Mouse (Mus musculus) midbrain, embryonic 16.5 days (tissue): Measurements from ENCODE around the gene Serpina9. TPM values are rescaled to one million over a fixed set of nuclear protein-coding genes. Genes with fewer than 3 reads are reported as not detected.

Source experiments
- ATAC-seq: fragments of 200-750 bp; cut with Nextera tagmentation; 2 replicates; pipeline ENCODE4 v1.8.0; 2017; ENCODE audit warnings: moderate TSS enrichment
- H3K27ac ChIP-seq: fragments of 300-500 bp; sonication (generic); 2 replicates; pipeline ENCODE4 v1.5.1; 2014; ENCODE audit warnings: mild to moderate bottlenecking, low read length, mixed read lengths
- H3K27me3 ChIP-seq: fragments of 300-500 bp; sonication (generic); 2 replicates; pipeline ENCODE4 v1.6.1; 2014; ENCODE audit warnings: low read depth, low read length, mixed read lengths; ENCODE audit not compliant: control insufficient read depth, insufficient read depth
- H3K36me3 ChIP-seq: fragments of 300-500 bp; sonication (generic); 2 replicates; pipeline ENCODE4 v1.6.1; 2014; ENCODE audit warnings: mild to moderate bottlenecking, low read length, moderate library complexity, mixed read lengths; ENCODE audit not compliant: control insufficient read depth, insufficient read depth
- H3K4me1 ChIP-seq: fragments of 300-500 bp; sonication (generic); 2 replicates; pipeline ENCODE4 v1.6.1; 2014; ENCODE audit warnings: mild to moderate bottlenecking, low read length, mixed read lengths; ENCODE audit not compliant: control insufficient read depth, insufficient read depth
- H3K4me2 ChIP-seq: fragments of 300-500 bp; sonication (generic); 2 replicates; pipeline ENCODE4 v1.6.1; 2014; ENCODE audit warnings: mild to moderate bottlenecking, low read length, mixed read lengths
- H3K4me3 ChIP-seq: fragments of 300-500 bp; sonication (generic); 2 replicates; pipeline ENCODE4 v1.5.1; 2014; ENCODE audit warnings: low read depth, mild to moderate bottlenecking, low read length, moderate library complexity, mixed read lengths
- H3K9ac ChIP-seq: fragments of 300-500 bp; sonication (generic); 2 replicates; pipeline ENCODE4 v1.6.1; 2014; ENCODE audit warnings: low read depth, low read length, mixed read lengths
- H3K9me3 ChIP-seq: fragments of 300-500 bp; sonication (generic); replicated peaks from 2 replicates; pipeline ENCODE4 v1.6.1; 2014; ENCODE audit warnings: mild to moderate bottlenecking, low read length, mixed read lengths; ENCODE audit not compliant: control insufficient read depth, poor library complexity, severe bottlenecking
- WGBS: fragments of 180-500 bp; shearing (Covaris S2); extraction: QIAGEN DNeasy Blood & Tissue Kit; methylation state at CpG from one replicate; pipeline ENCODE4 v1.1.7; 2014; 5-methylcytosine and 5-hydroxymethylcytosine counted together
- polyA plus RNA-seq: library from polyadenylated mRNA; unstranded; fragments of >200 nt; fragmentation: Nextera tagmentation; extraction: Ambion mirVana; gene quantifications from 2 replicates; pipeline ENCODE4 v1.2.1, GENCODE M21; 2015

The Serpina9 gene
- 0.05 TPM in 1 of 2 replicates, not detected in the other for polyA plus RNA-seq

GRCm38 (mm10) chr12:104013620-104014019 lies at the start of gene Serpina9:
Gene Serpina9 (minus strand): TSS chr12:104013755.
- WGBS, result 92% methylated on average over 6 of the region's 6 CpGs
- no peak for ATAC-seq
- Histone ChIP-seq H3K9ac (no peak within 1 kb of the TSS), H3K4me3 (no peak within 1 kb of the TSS), H3K4me2 (no peak within 1 kb of the TSS), H3K4me1 (no peaks in the 10 kb centered on the region), H3K36me3 (no peaks in the 10 kb centered on the region), H3K27ac (no peak within 1 kb of the TSS), H3K27me3 (no peaks in the 10 kb centered on the region), H3K9me3 (no peaks in the 10 kb centered on the region; the same call in 1 of the 2 replicates)

DNA sequence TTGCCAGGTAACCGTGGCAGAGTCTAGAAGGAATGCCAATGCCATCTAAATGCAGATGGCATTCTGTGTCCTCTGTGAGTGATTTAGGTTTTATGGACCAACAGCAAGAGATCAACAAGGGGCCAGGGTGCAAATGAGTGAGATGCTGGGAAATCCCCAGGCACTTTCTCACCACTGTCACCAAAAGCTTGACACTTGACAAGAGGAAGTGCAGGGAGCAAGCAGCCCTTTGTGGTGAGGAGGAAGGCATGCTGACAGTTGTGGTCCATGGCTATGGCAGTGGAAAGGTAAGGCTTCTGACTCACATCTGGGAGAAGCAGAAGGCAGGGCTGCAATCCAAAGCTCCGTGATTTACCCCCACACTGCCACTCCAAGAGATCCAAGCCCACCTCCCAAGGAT lies 48.3 kb upstream of the Serpina9 start:
- Histone ChIP-seq H3K4me1 (no peaks in the 10 kb centered on the region), H3K36me3 (no peaks in the 10 kb centered on the region), H3K9ac (no peak overlapping the region), H3K9me3 (no peaks in the 10 kb centered on the region), H3K27me3 (no peaks in the 10 kb centered on the region), H3K4me3 (no peak overlapping the region), H3K27ac (no peak overlapping the region), H3K4me2 (no peak overlapping the region)
- no peak for ATAC-seq
- WGBS, result 63% methylated on average over 2 of the region's 2 CpGs

DNA sequence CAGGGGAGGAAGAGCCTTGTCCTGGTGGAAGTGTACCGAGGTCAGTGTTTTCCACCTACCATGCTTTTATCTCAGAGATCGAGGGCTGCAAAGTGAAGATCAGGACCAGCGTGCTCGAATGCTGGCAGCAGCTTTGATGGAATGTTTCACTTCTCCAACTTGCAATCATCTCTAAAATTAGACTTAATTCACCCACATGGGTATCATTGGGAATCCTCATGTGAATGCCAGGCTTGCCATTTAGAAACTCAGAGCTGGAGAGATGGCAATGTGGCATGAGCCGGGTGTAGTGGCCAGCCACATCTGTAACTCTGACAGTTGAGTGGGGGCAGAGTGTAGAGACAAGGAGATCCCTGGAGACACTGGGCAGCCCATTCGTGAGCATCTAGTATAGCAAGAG lies 46.6 kb upstream of the Serpina9 start:
- no peaks in the 10 kb centered on the region for H3K27me3 ChIP-seq
- no peak overlapping the region for H3K4me2 ChIP-seq
- no peaks in the 10 kb centered on the region for H3K9me3 ChIP-seq
- H3K9ac ChIP-seq, result no peak overlapping the region
- no peak for ATAC-seq
- no peaks in the 10 kb centered on the region for H3K4me1 ChIP-seq
- no peak overlapping the region for H3K27ac ChIP-seq
- WGBS, result 84% methylated on average over 6 of the region's 6 CpGs
- H3K4me3 ChIP-seq, result no peak overlapping the region
- no peaks in the 10 kb centered on the region for H3K36me3 ChIP-seq

DNA sequence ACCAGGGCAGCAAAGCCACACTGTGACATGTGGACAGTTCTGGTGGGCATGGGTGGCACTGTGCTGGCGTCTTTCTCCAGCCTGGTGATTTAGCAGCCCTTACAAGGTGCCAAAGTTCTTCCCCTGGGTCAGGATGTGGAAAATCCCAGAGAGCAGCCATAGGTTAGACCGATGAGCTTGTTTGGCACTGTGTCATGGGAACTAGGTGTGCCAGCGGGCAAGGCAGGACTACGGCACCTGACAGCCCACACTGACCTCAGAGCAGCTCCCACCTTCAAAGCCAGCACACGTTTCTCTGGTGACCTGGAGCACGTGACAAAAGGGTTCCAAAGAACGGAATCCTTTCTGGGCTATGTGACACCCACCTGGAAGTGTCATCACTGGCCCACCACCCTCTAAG lies 44.0 kb upstream of the Serpina9 start:
- no peaks in the 10 kb centered on the region for H3K27me3 ChIP-seq
- H3K4me3 ChIP-seq, result no peak overlapping the region
- WGBS, result 86% methylated on average over 7 of the region's 7 CpGs
- no peak overlapping the region for H3K4me2 ChIP-seq
- H3K27ac ChIP-seq, result no peak overlapping the region
- H3K4me1 ChIP-seq, result no peaks in the 10 kb centered on the region
- ATAC-seq, result no peak
- no peaks in the 10 kb centered on the region for H3K36me3 ChIP-seq
- H3K9me3 ChIP-seq, result no peaks in the 10 kb centered on the region
- no peak overlapping the region for H3K9ac ChIP-seq

DNA sequence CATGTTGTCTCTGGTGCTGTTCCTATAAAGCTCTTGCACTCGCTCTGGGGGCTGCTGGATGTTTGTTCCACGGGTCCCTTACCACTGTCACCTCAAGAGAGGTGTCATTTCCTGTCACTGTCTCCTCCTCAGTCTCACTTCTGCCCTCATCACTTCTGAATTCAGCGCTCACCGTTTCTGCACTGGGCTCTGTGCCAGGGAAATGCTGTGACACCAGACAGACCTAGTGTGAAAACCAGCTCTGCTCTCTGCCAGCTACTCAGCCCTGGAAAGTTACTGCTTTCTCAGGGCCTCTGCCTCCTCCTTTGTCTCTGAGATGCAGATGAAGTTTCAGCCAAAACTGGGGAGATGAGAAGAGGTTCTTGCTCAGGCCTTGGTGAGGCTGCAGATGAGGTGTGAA lies 43.5 kb upstream of the Serpina9 start:
- Histone ChIP-seq H3K4me3 (no peak overlapping the region), H3K4me1 (no peaks in the 10 kb centered on the region), H3K9ac (no peak overlapping the region), H3K27ac (no peak overlapping the region), H3K4me2 (no peak overlapping the region), H3K27me3 (no peaks in the 10 kb centered on the region), H3K36me3 (no peaks in the 10 kb centered on the region), H3K9me3 (no peaks in the 10 kb centered on the region)
- WGBS, result 63% methylated on average over 4 of the region's 4 CpGs
- ATAC-seq, result no peak

- H3K4me3 ChIP-seq, result no peak overlapping the region
- H3K4me1 ChIP-seq, result no peaks in the 10 kb centered on the region
- H3K9ac ChIP-seq, result no peak overlapping the region
- H3K27me3 ChIP-seq, result no peaks in the 10 kb centered on the region
- no peak overlapping the region for H3K27ac ChIP-seq
- H3K4me2 ChIP-seq, result no peak overlapping the region
- ATAC-seq, result no peak
- H3K9me3 ChIP-seq, result no peaks in the 10 kb centered on the region
- no peaks in the 10 kb centered on the region for H3K36me3 ChIP-seq
- WGBS, result 89% methylated on average over 8 of the region's 8 CpGs
Observed at GRCm38 (mm10) chr12:104055755-104056154, 42.2 kb upstream of the Serpina9 start.

DNA sequence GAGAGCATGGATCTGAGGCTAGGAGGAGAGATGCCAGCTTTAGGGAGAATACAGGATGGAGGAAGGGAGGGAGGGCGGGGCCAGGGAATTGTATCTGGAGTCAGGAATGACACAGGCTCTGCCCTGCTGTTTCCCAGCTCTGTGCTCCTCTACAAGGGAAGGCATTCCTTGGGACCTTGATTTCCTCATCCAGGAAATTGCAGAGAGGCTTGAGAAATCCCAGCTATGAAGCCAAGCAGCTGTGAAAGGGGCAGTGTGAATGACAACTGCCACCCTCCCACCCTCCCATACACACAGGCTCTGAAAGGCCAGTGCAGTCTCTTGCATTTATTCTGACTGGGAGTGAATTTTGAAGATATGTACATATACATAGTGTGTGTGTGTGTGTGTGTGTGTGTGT lies 40.4 kb upstream of the Serpina9 start:
- Histone ChIP-seq H3K27me3 (no peaks in the 10 kb centered on the region), H3K36me3 (no peaks in the 10 kb centered on the region), H3K4me1 (no peaks in the 10 kb centered on the region), H3K4me2 (no peak overlapping the region), H3K27ac (no peak overlapping the region), H3K4me3 (no peak overlapping the region), H3K9ac (no peak overlapping the region), H3K9me3 (no peaks in the 10 kb centered on the region)
- WGBS, result 64% methylated on average over 1 of the region's 1 CpGs
- ATAC-seq, result no peak

DNA sequence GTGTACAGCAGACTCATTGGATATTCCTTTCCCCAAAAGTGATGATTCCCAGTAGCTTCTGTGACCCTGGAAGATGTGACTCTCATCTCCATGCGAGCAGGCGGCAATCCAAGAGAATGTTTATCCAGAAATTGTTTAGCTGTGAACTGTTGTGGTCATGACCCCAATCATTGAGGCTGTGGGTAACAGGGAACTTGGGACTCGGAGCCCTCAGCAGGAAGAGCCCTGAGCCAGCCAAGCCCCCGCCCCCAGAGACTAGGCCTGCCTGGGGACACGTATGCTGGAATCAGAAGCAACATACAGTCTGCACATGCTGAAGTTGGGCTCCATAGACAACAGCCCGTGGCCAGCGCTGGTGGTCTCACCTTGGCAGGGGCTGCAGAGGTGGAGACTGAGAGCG lies 32.2 kb upstream of the Serpina9 start:
- no peaks in the 10 kb centered on the region for H3K9me3 ChIP-seq
- 87% methylated on average over 8 of the region's 8 CpGs for WGBS

DNA sequence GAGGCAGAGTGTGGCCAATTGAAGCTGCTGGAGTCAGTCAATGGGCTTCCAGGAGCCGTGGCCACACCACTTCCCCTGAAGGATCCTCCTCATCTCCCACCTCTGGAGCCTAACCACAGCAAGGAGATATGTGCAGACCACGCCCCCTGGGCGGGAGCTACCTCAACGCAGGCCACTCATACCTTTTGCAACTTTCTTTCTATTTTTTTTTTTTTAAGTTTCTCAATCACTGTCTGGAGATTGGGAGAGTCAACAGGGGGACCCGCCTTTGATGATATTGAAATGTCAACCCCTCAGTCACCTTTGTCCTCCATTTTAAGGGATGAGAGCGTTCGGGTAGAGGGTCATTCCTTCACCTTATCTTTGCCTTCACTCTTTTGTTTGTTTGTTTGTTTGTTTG lies 30.8 kb upstream of the Serpina9 start, which contains the start of gene Serpina12:
Gene Serpina12, minus strand, starts transcription at position 101 of the 400 bp plus-strand sequence.
- Histone ChIP-seq H3K4me2 (no peak within 1 kb of the TSS), H3K27ac (no peak within 1 kb of the TSS), H3K36me3 (no peaks in the 10 kb centered on the region), H3K4me1 (no peaks in the 10 kb centered on the region), H3K27me3 (no peaks in the 10 kb centered on the region), H3K4me3 (no peak within 1 kb of the TSS), H3K9ac (no peak within 1 kb of the TSS), H3K9me3 (no peaks in the 10 kb centered on the region)
- ATAC-seq, result no peak
- WGBS, result 96% methylated on average over 7 of the region's 7 CpGs

More for the DNA sequence above, 32.2 kb upstream of the Serpina9 start:
- no peak overlapping the region for H3K4me2 ChIP-seq
- no peak overlapping the region for H3K9ac ChIP-seq
- no peaks in the 10 kb centered on the region for H3K4me1 ChIP-seq
- no peaks in the 10 kb centered on the region for H3K36me3 ChIP-seq
- no peak for ATAC-seq
- H3K27me3 ChIP-seq, result no peaks in the 10 kb centered on the region
- H3K4me3 ChIP-seq, result no peak overlapping the region
- H3K27ac ChIP-seq, result no peak overlapping the region
